Mouse (Mus musculus): Measurements from ENCODE around the gene Gid4.

GRCm38 (mm10) chr11:60495692-60496091 lies 78.7 kb downstream of the Gid4 start:
- TF ChIP-seq POLR2A (IDR thresholded peaks at IDR 0.05; ENCODE audit: low read depth, low read length) (no peak), CTCF (IDR thresholded peaks at IDR 0.05; ENCODE audit: extremely low read depth, insufficient read length, insufficient replicate concordance, low read depth, low read length) (no peak)
